Mouse (Mus musculus) embryonic stem cell, embryonic (primary cell): ENCODE measurements around the gene Myh6.

ENCODE experiments used
- CTCF ChIA-PET, 4 experiments: fragments of 300-600 bp in 2 of 4; fragments of 350-600 bp in 2 of 4; sonication (Branson Sonifier 250); formaldehyde crosslinking; loops; one replicate each; lab custom pipeline; 2022; ENCODE audit warnings: inconsistent platforms in 2 of 4; lab: Charles Lee
- POLR2A ChIA-PET, 4 experiments: fragments of 300-600 bp in 2 of 4; fragments of 350-600 bp in 2 of 4; sonication (Branson Sonifier 250); formaldehyde crosslinking; loops; one replicate each; lab custom pipeline; 2022; ENCODE audit warnings: antibody characterized with exemption in 4 of 4, inconsistent platforms in 1 of 4; lab: Charles Lee

The Myh6 gene

DNA sequence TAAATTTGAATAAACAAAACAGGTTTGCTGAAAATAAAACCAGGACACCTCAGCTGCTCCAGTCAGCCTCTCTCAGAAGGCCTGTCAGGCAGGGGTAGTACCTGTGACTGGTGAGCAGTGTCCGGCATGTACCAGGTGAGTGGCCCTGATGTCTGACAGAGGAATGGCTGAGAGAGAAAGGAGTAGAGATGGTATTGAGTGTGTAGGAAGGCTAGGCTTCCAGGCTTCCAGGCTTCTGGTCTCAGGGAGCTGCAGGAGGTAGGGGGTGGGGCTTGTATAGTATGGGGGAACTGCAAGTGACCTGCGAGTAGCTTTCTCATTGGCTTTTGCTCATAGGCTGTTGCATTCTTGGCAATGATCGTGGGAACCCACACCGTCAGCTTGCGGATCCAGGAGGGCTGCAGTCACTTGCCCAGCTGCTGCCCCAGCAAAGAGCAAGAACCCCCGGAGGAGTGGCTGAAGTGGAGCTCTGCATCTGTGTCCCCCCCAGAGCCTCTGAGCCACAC, 34.0 kb downstream of the Myh6 start, which contains the start of gene Il25:
Il25 (plus strand) TSS at position 51 of the 506 bp plus-strand sequence.
- POLR2A ChIA-PET, result interaction anchor here in 2 of 4 experiments (0.6 to 1.9 kb wide), 4 partner anchors 13 to 37 kb away, joined by 3 to 7 read pairs (median 4); no protein-coding TSS in a partner anchor
- CTCF ChIA-PET, result interaction anchor here in 3 of 4 experiments (0.6 to 1.4 kb wide), 3 partner anchors 67 to 360 kb away, joined by 3 to 6 read pairs (median 4); no protein-coding TSS in a partner anchor

DNA sequence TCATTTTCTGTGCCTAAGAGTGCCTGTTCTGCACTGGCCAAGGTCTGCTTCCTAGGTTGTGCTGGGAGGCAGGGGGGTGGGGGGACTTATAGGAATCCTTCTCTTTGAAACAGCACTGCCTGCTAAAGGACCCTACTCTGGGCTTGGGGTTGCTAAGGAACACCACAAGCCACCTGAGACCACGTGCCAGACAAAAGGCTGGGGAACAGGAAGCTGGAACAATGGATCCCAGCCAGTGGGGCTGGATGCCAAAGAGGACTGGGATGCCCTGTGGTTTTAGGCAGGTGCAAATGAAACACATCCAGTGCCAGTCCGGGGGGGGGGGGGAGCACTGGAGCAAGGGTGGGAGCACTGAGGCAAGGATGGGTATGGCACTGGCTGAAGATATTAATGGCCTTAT, 36.3 kb downstream of the Myh6 start:
- POLR2A ChIA-PET, result interaction anchor here (0.5 to 2.0 kb wide), 23 partner anchors 9 to 343 kb away, joined by 3 to 8 read pairs (median 3); partner anchors contain the start of genes Ngdn (in 2 of the 4) and Slc22a17 (in 1 of the 4)
- CTCF ChIA-PET, result interaction anchor here in 3 of 4 experiments (0.6 to 1.2 kb wide), 2 partner anchors 9 to 75 kb away, joined by 3 to 6 read pairs (median 5); no protein-coding TSS in a partner anchor

DNA sequence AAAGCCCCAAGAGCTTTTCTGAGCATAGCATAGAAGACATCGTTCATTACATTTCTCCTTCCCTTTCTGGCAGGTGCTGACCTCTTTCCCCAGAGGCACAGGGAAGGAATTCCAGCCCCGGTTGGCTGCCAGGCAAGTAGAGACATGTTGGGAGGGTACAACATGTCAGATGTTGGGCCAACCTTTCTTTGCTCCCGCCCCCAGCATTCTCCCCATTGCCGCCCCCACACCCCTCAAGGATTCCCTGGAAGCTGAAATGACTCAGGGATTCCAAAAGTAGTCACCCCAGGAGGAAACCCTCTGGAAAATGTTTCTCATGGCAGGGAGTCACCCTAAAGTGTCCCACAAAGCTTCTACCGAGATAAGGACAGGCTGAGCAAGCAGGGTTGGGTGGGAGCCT, 36.9 kb downstream of the Myh6 start:
- CTCF ChIA-PET, result no interaction called here
- POLR2A ChIA-PET, result interaction anchor here (0.5 to 2.0 kb wide), 17 partner anchors 9 to 342 kb away, joined by 3 to 8 read pairs (median 4); partner anchors contain the start of genes Ngdn (in 2 of the 4) and Slc22a17 (in 1 of the 4)

DNA sequence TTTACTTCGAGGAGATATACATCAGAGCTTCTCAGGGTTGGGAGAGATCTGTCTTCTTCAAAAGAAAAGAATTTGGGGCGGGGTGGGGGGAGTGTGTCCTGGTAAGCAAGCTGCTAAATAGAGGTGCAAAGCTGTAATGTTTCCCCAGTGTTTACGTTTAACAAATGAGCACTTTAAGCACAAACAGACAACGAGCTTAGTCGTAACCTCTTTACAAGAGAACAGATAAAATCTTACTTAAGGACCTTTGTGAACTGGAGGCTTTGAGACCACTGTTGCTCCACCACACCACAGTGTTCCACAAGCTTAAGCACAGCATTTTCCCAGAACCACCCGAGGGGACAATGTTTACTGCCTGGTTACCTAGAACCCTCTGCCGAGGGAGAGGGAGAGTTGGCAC, 39.4 kb downstream of the Myh6 start:
- POLR2A ChIA-PET, result interaction anchor here (0.6 to 3.7 kb wide), 42 partner anchors 10 to 290 kb away, joined by 3 to 30 read pairs (median 6); partner anchors contain the start of genes Bcl2l2 (in 3 of the 4), Gm20521 (in 3 of the 4), Slc22a17 (in 3 of the 4) and 1700123O20Rik (in 2 of the 4)
- CTCF ChIA-PET, result interaction anchor here (0.6 to 3.8 kb wide), 14 partner anchors 8 to 400 kb away, joined by 3 to 19 read pairs (median 5); partner anchors contain the start of genes Cmtm5 (in 2 of the 4) and Thtpa (in 1 of the 4)

DNA sequence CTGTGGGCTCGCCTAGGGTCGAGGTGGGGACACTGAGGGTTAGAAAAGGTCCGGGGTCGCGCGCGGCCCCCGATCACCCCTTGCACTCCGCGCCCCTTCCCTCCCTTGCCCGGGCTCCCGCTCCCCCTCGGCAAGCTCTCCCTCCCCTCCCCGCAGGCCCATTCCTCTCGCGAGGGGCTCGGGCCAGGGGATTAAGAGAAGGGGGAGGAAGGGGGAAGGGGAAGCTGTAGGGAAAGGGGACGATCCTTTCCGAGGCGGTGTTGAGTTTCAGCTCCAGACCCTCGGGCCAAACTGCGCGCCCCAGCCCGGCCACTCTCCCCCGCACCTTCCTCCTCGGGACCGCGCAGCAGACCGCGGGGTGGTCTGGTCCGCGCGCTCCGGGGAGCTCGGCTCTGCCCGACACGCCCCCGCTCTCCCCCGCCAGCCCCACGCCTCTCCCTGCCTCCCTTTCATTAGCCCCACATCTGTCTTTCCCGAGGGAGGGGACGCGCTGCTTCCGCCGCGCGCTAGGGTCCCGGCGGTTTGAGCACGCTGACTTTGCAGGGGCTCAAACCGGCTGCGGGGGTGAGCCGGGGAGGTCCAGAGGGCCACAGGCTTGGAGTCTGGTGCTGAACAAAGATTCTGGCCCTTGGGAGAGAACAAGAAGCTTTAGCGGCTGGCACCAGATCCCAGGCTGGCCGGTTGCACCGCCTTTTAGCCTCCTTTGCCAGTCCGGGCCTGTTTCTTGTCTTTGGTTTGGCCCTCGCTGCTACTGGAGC, 40.1 kb downstream of the Myh6 start:
- ChIA-PET POLR2A (interaction anchor here (0.6 to 3.7 kb wide), 71 partner anchors 8 to 634 kb away, joined by 3 to 30 read pairs (median 4); partner anchors contain the start of genes Ngdn (in 4 of the 4), Slc22a17 (in 4 of the 4), 1700123O20Rik (in 3 of the 4) and Bcl2l2 (in 3 of the 4)), CTCF (interaction anchor here (0.6 to 3.8 kb wide), 22 partner anchors 9 to 596 kb away, joined by 3 to 19 read pairs (median 4); partner anchors contain the start of genes Cmtm5 (in 3 of the 4), Ngdn (in 1 of the 4), Slc22a17 (in 1 of the 4) and Thtpa (in 1 of the 4))

DNA sequence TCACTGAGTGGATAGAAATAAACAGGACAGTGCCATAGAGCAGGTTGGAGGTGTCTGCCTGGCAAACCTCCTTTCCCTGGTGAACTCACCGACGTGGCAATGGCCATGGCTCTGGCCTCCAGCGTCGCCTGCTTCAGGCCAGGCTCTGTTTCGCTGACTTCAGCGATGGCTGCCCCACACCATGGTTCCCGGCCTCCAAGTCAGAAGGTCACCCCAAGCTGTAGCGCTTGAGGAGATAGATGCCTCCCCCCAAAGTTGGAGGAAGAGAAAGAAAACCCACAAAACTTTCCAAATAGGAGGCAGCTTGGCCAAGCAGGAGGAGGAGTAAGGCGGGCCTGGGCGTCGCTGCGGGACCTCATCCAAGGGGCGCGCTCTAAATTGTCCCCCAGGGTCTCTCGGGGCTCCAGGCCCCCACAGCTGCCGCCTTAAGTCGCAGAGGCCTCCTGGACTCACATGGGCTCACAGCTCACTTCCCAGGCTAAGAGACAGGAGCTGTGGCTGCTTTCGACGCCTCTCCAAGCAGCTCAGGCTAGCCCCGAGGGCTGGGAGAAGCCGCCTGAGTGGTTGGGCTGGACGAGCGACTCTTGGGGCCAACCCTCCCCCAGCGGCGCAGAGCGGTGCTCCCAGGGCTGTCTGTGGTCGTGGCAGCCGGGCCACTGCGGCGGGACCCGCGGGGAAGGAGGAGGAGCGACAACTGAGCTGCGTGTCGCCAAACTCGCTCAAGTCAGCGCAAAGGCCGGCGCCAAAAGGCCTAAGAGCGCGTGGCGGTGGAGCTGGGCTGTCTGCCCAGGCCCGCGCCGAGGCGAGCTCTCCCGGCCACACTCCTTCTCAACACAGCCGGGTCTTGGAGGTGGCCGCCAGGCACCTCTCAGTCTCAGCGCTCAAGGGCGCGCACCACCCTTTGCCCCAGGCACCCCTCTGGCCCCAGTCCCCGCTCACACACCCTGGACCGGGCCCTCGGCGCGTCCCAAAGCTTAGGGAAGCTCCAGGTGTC, 41.1 kb downstream of the Myh6 start, which contains the start of gene Efs:
Efs (minus strand) TSS at position 778 of the 994 bp plus-strand sequence.
- ChIA-PET CTCF (interaction anchor here (0.6 to 3.8 kb wide), 19 partner anchors 10 to 554 kb away, joined by 3 to 19 read pairs (median 4); partner anchors contain the start of genes Cmtm5 (in 3 of the 4), Ngdn (in 1 of the 4), Slc22a17 (in 1 of the 4) and Thtpa (in 1 of the 4)), POLR2A (interaction anchor here (0.5 to 3.7 kb wide), 60 partner anchors 9 to 635 kb away, joined by 3 to 30 read pairs (median 5); partner anchors contain the start of genes Ngdn (in 4 of the 4), 1700123O20Rik (in 3 of the 4), Bcl2l2 (in 3 of the 4) and Gm20521 (in 3 of the 4))

DNA sequence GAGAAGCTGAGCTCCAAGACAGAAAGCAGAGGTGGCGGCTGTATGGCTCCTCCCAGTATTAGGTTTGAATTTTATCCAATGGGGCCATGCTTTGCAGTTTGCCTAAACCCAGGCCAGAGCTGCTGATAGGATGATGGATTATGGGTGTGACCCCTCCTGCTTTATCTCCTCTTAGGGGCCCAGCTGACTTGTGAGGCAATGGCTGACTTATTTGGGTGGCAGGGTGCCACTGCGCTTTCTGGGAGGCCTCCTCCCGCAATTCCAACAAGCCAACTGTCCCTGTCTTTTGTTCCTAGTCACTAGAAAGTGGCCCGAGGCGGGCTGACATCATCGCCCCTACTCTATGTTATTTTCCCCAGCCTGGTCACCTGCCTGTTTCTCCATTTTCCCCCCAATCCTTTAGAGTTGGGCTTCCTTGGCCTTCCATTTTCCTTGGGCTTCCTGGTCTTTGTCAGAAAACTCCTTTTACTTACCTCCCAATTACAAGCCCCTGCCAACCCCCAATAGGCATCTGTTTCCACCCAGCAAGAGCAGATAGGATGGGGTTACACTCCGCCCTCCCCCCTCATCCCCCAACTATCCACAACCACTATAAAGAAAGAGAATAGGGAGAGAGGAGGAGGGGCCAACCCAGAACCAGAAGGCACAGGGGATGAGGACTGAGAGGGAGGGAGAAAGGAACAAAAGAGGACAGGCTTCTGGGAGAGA, 41.9 kb downstream of the Myh6 start:
- ChIA-PET POLR2A (interaction anchor here (0.6 to 3.7 kb wide), 20 partner anchors 12 to 562 kb away, joined by 3 to 30 read pairs (median 6); partner anchors contain the start of genes Slc22a17 (in 3 of the 4), Bcl2l2 (in 1 of the 4), Cmtm5 (in 1 of the 4) and Gm20521 (in 1 of the 4)), CTCF (interaction anchor here in 3 of 4 experiments (1.2 to 3.8 kb wide), 3 partner anchors 13 to 31 kb away, joined by 3 to 19 read pairs (median 3); no protein-coding TSS in a partner anchor)

DNA sequence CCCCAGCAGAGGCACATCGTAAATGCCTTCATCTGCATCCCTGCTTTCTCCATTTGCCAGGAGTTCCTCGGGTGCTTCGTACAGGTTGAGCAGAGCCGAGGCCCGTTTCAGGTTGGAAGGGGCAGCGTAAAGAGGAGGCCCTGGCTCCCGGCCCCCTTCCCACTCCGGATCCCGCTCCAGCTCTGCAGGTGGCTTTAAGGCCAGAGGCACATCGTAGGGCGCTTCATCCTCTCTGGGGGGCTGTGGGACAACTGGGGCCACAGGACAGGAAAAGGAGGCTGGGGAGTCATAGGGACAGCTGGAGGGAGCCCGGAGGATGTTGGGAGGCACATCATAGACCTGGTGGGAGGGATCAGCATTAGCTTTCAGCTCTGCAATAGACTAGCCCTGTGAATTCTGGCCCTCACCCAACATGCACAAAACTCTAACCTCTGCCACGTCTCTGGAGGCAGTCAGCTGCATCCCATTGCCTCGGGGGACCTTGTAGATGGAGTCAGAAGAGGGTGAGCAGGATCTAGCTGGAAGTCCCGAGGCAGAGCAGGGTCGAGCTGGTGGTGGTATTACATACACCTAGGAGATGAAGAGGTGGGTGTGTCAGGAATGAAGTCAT, 46.5 kb downstream of the Myh6 start:
- ChIA-PET POLR2A (interaction anchor here (0.8 to 2.5 kb wide), 15 partner anchors 8 to 84 kb away, joined by 3 to 7 read pairs (median 4); partner anchors contain the start of gene Il25 (in 1 of the 4)), CTCF (interaction anchor here in 2 of 4 experiments (0.6 to 1.3 kb wide), 2 partner anchors 19 to 134 kb away, joined by 6 to 12 read pairs; no protein-coding TSS in a partner anchor)

DNA sequence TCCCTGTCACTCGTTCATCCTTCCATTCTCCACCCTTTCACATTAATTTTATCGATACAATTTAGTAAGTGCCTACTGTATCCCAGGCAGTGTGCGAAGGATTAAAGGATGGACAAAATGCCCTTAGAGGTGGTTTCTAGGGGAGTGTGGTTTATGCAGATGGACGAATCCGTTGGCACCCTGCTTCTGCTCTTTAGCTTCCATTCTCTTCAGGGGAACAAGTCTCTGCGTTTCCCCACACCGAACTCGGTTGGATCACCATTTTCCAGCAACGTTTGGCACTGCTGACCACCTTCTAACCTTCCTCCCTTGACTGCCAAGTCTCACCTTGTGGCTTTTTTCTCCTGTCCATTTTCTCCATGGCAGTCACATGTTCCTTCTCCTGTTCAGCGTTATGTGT, 53.4 kb downstream of the Myh6 start:
- ChIA-PET CTCF (interaction anchor here in 2 of 4 experiments (1.1 to 1.5 kb wide), 2 partner anchors 13 to 26 kb away, joined by 3 to 4 read pairs; partner anchors contain the start of gene Efs (in 1 of the 2)), POLR2A (interaction anchor here (0.7 to 2.9 kb wide), 18 partner anchors 9 to 808 kb away, joined by 3 to 29 read pairs (median 4); partner anchors contain the start of genes Efs (in 3 of the 4) and Ngdn (in 1 of the 4))

DNA sequence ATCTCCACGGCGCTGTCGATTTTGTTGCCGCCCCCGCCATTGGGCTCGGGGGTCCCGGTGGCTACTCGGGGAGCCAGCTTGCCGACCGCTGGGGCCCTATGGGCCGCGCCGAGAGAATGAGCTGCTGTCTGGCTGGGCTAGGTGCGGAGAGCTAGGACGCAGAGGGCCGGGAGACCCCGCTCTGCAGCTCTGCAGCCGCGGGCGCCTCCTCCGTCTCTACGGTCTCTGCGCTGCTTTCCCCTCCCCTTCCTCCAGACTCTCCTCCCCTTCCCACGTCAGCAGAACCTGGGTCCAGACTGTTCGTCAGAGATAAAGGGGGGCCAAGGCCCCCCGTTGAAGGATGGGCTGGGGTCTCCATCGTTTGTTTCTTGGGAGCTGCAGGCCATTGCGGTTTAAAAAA, 53.8 kb downstream of the Myh6 start, which contains the start of gene Slc22a17:
Slc22a17 (minus strand) TSS at position 247 of the 400 bp plus-strand sequence.
- CTCF ChIA-PET, result interaction anchor here in 2 of 4 experiments (1.1 to 1.5 kb wide), 2 partner anchors 13 to 27 kb away, joined by 3 to 4 read pairs; partner anchors contain the start of gene Efs (in 1 of the 2)
- POLR2A ChIA-PET, result interaction anchor here (0.6 to 2.9 kb wide), 25 partner anchors 8 to 808 kb away, joined by 3 to 29 read pairs (median 4); partner anchors contain the start of genes Efs (in 3 of the 4), Bcl2l2 (in 1 of the 4), Gm20521 (in 1 of the 4) and Ngdn (in 1 of the 4)

DNA sequence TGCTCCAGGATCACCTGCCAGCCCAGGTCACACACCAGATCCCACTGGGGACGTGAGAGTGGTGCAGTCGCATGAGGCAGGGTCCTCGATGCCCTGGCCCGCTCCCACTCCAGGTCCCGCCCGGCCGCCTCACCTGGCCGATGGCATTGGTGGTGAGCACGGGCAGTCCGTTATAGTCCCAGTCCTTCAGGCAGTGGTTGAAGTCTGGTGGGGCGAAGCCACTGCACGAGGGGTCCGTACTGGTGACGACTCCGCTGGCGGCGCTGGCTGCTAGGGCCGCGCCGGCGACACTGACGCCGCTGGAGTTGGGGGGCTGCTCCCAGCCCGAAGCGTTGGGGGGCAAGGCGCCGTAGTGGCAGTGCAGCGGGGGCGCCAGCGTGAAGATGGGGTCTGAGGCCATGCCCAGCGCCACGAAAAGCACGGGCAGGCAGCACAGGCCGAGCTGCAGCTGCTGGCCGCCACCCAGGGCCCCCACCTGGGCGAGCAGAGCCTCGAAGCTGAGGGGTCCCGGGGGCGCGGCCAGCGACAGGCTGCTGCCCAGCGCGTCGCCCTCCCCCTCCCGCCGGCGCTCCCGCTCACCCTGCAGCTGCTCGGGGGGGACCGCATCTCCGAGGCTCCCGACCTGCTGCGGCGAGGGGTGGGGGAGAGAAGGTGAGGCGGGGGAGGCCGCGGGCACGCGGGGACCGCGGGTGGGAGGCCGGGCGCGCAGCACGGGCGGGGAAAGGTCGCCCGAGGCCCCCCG, 54.4 kb downstream of the Myh6 start:
- ChIA-PET CTCF (interaction anchor here (0.6 to 1.5 kb wide), 4 partner anchors 14 to 327 kb away, joined by 3 to 6 read pairs (median 4); partner anchors contain the start of gene Efs (in 1 of the 4)), POLR2A (interaction anchor here (0.5 to 5.8 kb wide), 31 partner anchors 8 to 667 kb away, joined by 3 to 52 read pairs (median 4); partner anchors contain the start of genes Efs (in 3 of the 4), Bcl2l2 (in 1 of the 4), Gm20521 (in 1 of the 4) and Ngdn (in 1 of the 4))

DNA sequence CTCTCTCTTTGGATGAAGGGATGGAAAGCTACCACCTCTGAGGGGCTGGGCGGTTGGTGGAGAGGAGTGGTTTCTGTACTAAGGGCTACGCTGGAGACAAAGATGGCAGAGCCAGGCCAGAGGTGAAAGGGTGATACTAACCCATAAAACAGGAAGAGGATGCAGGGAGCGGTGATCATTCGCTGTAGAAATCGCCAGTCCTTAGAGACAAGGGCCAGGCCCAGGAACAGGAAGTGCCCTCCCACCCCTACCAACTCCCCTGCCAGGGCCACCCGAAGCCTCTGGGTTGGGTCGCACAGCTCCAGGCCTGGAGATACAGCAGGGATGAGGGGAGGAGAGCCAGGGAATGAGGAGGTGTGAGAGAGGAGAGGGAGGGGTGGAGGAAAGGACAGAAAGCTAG, 58.0 kb downstream of the Myh6 start:
- CTCF ChIA-PET, result interaction anchor here in 2 of 4 experiments (1.2 to 1.8 kb wide), 3 partner anchors 17 to 31 kb away, joined by 4 to 5 read pairs (median 5); partner anchors contain the start of gene Efs (in 1 of the 2)
- POLR2A ChIA-PET, result interaction anchor here in 3 of 4 experiments (0.7 to 5.8 kb wide), 13 partner anchors 11 to 107 kb away, joined by 3 to 52 read pairs (median 4); partner anchors contain the start of genes Efs (in 3 of the 3), Ngdn (in 1 of the 3) and Pabpn1 (in 1 of the 3)

DNA sequence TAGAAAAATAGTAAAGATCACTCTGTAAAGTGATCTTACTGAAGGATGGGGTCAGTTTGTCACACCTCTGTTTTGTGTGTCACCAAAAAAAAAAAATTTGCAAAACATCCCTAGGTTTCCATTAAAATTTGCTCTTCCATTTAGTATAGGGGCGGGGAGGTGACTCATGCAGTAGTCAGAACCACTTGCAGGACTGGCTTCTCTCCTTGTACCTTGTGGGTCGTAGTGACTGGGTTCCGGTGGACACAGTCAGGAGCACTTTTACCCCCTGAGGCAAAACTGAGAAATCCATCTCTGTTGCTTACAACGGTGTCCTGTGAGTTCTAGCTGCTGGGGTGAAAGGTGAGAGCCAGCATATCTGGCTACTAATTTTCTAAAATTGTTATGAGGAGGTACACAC, 63.1 kb downstream of the Myh6 start:
- ChIA-PET POLR2A (interaction anchor here in 3 of 4 experiments (0.9 to 3.6 kb wide), 6 partner anchors 9 to 163 kb away, joined by 3 to 18 read pairs (median 4); partner anchors contain the start of genes Efs (in 1 of the 3) and Slc22a17 (in 1 of the 3)), CTCF (no interaction called here)
